Mouse (Mus musculus): ENCODE results near the gene Cdk2.

DNA sequence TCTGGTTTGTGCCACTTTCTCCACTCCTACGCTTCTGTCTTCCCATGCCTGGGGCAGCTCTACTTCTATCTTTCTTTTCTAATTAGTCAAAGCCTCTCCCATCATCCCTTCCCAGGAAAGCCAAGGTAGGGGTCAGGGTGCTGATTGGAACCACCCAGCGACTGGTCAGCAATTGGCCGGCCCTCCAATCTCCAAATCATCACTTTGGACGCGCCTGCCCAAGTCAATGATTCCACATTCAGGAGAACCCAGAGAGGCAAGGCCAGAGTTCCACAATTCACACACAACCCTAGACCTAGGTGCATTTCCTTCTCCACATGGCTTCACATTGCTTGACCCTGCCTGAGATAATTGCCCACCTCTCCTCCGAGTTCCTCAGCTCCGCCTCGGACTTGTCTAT, 39.4 kb upstream of the Cdk2 start:
- TF ChIP-seq MAX (IDR thresholded peaks at IDR 0.05; ENCODE audit: low read depth) (no peak), POLR2A (IDR thresholded peaks at IDR 0.05; ENCODE audit: insufficient read length, low read depth) (no peak), TCF12 (IDR thresholded peaks at IDR 0.05; ENCODE audit: insufficient read depth, poor library complexity, severe bottlenecking) (no peak), MYOD1 (IDR thresholded peaks at IDR 0.05; ENCODE audit: control insufficient read depth in 1 of 3, insufficient read length in 2 of 3, low read depth in 2 of 3) (no peak)

Measured in myocyte (in vitro differentiated cells).